ENCODE assay signal across 17 mouse cellular contexts in genomic region chr12:10549481-10550201, GRCm38 (mm10).
"Had no signal": no experiment of that assay in that cellular context is flagged by ENCODE, and none has a peak within 500 bp of the region (broad histone marks: within the 10 kb centered on the region; RNA-seq: fewer than 3 reads in every experiment).

No protein-coding gene starts in this region.

- H3K27me3 ChIP-seq: intestine, embryonic 15.5 days; liver, embryonic 13.5 days; lung, embryonic 15.5 days; midbrain, embryonic 12.5 days; midbrain, embryonic 15.5 days; neural tube, embryonic 12.5 days; neural tube, embryonic 15.5 days; stomach, embryonic 15.5 days had no signal

- DNase-seq: kidney, adult 11 months; kidney, postnatal 10 days; layer of hippocampus, adult 9-11 months; liver, embryonic 13.5 days; right cerebral cortex, adult 18-20 months; right cerebral cortex, postnatal 25 days; spleen, adult 18-20 months; thymus, postnatal 25 days had no signal

- H3K4me3 ChIP-seq: intestine, embryonic 15.5 days; layer of hippocampus, adult 2 months; liver, embryonic 13.5 days; lung, embryonic 15.5 days; midbrain, embryonic 12.5 days; midbrain, embryonic 15.5 days; neural tube, embryonic 12.5 days; neural tube, embryonic 15.5 days; stomach, embryonic 15.5 days had no signal

- H3K4me2 ChIP-seq: intestine, embryonic 15.5 days; liver, embryonic 13.5 days; lung, embryonic 15.5 days; midbrain, embryonic 12.5 days; midbrain, embryonic 15.5 days; neural tube, embryonic 12.5 days; neural tube, embryonic 15.5 days; stomach, embryonic 15.5 days had no signal

- H3K9me3 ChIP-seq: intestine, embryonic 15.5 days; liver, embryonic 13.5 days; lung, embryonic 15.5 days; midbrain, embryonic 12.5 days; midbrain, embryonic 15.5 days; neural tube, embryonic 12.5 days; neural tube, embryonic 15.5 days; stomach, embryonic 15.5 days had no signal

- H3K4me1 ChIP-seq: intestine, embryonic 15.5 days; liver, embryonic 13.5 days; lung, embryonic 15.5 days; midbrain, embryonic 12.5 days; midbrain, embryonic 15.5 days; neural tube, embryonic 12.5 days; neural tube, embryonic 15.5 days; stomach, embryonic 15.5 days had no signal

- H3K9ac ChIP-seq: intestine, embryonic 15.5 days; liver, embryonic 13.5 days; lung, embryonic 15.5 days; midbrain, embryonic 12.5 days; midbrain, embryonic 15.5 days; neural tube, embryonic 12.5 days; neural tube, embryonic 15.5 days; stomach, embryonic 15.5 days had no signal

- H3K27ac ChIP-seq: intestine, embryonic 15.5 days; layer of hippocampus, adult 2 months; liver, embryonic 13.5 days; lung, embryonic 15.5 days; macrophage; midbrain, embryonic 12.5 days; midbrain, embryonic 15.5 days; neural tube, embryonic 12.5 days; neural tube, embryonic 15.5 days; stomach, embryonic 15.5 days had no signal

- ATAC-seq: intestine, embryonic 15.5 days; midbrain, embryonic 15.5 days had no signal

- H3K36me3 ChIP-seq: intestine, embryonic 15.5 days; liver, embryonic 13.5 days; lung, embryonic 15.5 days; midbrain, embryonic 12.5 days; midbrain, embryonic 15.5 days; neural tube, embryonic 12.5 days; neural tube, embryonic 15.5 days; stomach, embryonic 15.5 days had no signal
